Mouse (Mus musculus) left cerebral cortex, adult 11 months (tissue): ENCODE data around the gene Mphosph9.

Experiments used
- DNase-seq: peaks from one replicate; pipeline ENCODE4 v3.0.0; 2022; ENCODE audit warnings: low spot score

Gene Mphosph9

DNA sequence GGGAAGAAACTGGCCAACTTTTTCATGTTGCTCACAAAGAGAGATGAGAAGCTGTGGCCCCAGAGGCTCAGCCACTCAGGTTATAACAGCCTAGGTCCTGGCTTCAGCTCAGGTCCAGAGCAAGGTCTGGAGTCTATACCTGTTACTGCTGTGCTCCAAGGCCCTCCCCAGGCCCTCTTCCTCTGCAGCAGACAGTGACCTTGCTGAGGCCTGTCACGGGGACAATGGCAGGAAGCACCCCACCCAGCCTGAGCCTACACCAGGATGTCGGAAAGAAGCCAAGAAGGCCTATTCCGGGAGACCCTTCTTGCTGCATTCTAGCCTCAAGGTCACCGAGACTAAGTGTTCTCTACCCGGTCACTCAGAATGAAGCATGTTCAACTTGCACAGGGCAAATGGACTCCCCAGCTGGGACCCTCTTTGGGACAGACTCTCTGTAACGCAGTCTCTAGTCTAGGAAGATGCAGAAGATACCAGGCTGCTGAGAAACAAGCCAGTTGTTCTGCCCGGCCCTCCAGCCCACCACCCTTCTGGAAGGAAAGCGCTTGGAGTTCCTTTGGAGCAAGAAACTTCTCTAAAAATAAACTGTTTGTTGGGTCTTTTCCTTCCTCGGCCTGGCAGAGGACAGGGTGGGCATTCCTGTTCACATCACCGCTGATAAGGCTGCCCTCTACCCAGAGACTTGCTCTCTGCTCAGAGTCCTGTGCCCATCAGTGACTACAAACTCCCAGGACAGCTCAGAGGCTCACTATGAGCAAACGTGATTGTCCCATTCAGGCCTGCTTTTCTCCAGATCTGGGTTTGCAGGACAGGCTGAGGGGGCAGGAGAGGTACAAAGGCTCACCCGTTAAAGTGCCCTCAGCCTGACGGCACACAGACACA lies 113.9 kb downstream of the Mphosph9 start:
- DNase-seq, result no peak

DNA sequence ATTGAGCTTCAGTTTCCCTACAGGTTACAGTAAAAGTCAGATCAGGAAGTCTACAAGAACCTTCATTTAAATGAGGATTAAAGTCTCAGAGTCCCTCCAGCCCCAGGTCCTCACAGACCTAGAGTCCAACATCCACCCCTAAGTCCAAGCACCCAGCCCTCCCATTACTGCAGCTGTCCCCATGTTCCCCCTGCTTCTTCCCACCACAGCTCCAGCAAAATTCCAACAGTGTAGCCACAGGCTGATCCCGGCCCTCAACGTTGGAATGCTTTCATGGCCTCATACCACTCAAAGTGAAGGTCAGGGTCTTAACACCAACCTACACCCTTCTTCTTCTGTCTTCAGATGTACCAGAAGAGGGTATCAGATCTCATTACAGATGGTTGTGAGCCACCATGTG lies 116.1 kb downstream of the Mphosph9 start:
- no peak for DNase-seq

DNA sequence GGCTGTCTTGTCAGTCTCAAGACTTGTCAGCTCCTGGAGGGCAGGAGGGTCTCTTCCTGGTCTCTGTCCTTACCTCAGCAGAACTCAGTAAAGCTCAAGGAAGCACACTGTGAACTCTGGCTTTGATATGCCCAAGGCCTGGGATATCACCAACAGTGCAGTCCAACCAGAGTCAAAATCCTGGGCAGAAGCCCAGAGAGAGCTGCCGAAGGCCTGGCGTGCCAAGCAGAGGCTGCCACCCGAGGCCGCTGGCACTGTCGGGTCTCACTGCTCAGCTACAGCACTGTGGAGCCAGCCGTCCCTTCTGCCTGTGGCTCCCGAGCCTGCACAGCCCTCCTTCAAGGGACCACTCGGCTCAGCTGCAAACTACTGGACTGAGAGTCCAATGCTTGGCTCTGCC lies 116.5 kb downstream of the Mphosph9 start:
- no peak for DNase-seq

DNA sequence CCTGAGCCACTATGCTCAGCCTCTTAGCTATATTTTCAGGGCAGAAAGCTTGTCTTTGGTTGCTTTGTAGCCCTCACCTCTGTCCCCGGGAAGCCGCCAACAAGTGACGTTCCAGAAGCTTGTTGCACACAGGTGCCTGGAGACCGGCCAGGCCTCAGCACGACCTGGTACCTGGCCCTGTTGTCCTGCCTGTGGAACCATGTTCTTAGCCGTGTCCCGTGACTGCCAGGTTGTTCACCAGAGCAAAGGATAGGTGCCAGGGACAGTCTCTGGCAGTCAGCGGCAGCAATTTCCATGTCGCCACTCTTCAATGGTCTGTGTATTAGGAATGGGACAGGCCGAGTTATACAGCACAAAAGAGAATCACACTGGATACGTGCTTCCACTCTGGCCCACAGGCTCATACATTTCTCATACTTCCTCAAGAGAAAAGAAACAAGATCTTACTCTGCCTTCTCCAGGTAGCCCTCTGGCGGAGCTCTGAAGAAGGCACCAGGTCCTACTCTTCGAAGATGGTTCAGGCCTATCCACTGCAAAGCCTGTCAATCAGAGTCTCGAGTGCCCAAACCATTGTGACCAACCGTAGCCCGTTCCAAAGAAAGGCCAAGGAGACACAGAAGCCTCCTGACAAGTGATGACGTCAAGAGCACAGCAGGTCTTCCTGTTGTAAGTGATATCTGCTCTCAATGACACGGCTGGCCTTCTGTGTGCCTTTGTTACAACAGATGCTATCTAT lies 117.3 kb downstream of the Mphosph9 start:
- DNase-seq, result no peak

DNA sequence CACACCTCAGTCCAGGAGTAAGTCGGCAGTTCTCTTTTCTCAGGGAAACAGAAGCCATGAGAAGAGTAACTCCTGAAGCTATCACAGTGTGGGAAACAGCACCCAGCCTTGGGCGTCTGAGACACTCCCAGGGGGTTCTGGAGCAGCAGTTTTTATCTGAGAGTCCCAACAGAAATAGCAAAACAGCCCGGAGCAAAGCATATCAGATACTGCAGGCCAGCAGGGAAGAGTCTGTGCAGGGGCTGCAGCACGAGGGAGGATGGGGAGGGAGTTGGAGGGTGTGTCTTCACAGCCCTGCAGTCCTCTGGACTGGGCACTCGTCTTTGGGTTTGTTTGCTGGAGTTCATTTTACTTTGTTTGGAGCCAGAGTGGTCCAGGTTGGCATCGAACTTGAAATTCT lies 117.9 kb downstream of the Mphosph9 start:
- no peak for DNase-seq

DNA sequence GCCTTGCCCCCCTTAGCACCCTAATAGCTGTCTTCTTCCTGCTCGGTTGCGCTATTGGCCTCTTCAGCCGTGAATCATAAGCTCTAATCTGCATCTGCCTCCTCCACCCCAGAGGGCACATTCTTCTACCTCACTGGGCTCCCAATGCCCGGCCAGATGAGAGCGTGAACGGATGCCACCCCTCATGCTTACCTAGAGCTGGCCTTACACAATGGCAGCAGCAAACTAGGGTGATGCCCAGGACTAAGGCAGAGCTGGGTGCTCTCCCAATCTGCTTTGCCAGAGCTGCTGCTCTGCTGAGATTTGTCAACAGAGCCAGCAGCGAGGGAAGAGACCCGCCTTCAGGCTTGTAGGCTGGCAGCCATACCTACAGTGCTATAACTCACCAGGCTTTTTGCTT lies 119.7 kb downstream of the Mphosph9 start:
- no peak for DNase-seq

DNA sequence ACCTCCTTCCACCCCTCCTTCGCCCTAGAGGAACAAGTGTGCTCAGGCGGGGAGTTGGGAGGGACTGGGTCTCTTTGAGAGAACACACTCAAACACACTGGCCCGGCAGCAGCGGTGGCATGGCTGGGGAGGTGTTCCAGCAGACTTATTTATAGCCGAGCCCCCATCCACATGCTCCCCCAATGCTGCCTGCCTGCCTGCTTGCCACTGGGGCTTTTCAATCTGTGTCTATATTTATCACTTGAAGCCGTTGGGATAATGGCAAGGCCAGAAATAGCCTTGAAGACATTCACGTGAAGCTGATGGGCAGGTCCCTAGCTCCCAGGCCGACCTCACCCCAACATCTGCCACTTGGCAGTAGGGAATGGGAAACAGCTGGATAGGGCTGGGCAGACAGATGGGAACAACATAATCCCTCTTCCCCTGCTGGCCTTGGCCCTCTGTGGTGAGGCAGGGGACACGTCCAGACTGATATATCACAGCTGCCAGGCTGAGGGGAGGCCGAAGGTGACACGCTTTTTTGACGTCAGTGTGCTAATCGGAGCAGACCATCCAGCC lies 121.2 kb downstream of the Mphosph9 start:
- no peak for DNase-seq

DNA sequence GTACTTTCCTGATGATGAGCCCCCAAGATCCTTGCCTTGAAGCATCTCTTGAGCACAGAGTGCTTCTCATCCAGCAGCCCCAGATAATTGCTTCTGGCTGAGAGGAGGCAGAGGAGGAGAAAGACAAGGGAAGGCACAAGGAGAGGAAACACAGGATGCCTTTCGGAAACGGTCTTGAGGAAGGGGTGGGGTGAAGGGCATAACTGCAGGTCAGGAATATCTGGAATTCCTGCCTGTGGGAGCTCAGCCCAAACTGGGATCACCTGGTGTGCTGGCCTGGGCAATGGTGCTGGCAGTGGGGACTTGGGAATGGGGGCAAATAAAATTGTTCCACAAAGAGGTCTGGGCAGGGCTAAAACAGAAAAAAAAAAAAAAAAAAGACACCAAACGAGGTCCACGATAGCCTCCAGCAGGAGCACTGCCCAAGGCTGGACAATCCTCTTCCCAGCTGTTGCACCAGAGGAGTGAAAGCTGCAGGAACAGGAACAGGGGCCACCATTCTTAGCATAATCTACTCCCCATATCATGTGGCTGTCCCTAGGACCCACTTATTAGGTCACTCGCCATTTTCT lies 121.9 kb downstream of the Mphosph9 start:
- DNase-seq, result no peak

DNA sequence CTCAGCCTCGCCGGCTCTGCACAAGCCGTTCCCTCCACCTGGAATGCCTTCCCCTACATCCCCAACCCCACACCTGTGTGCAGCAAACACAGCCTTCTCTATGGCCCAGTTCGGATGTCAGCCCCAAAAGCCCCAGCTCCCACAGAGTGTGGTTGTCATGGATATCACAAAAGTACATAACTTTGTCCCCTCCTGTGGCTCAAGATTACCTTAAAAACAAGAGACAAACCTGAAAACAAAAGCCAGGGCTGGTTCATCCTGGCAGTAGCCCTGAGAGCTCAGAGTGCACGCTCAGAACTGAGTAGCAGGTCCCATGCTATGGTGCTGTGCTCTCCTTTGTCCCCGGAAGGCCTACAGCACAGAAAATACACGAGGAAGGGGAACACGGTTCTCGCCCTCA lies 122.6 kb downstream of the Mphosph9 start:
- no peak for DNase-seq

DNA sequence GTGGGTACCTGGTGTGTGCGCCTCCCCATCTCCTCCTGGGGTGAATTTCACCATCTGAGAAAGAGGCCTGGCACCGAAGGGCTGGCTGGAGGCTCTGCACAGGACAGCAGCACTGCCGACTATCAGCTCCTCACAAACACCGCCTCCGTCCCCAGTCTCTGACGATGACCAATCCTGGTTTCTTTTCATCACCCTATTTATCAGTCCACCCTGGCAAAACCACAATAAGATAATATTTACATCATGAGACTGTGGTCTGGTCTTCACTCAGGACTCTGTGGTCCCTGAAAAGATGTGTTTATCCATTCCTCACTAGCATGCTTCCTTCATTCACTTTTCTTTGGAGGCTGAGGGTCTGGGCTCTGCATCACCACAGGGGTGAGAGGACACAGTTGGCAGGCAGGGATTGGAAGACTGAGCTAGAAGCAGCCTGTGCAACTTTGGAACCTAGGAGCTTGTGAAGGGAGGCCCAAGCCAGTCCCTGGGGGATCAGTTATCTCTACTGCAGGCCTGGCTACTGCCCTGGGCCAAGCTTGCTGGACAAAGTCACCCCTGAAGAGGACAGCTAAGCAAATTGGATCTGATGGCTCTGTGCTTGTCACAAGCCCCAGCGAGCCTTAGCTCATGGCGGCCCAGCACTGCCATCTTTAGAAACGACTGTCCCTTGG lies 123.5 kb downstream of the Mphosph9 start:
- no peak for DNase-seq

DNA sequence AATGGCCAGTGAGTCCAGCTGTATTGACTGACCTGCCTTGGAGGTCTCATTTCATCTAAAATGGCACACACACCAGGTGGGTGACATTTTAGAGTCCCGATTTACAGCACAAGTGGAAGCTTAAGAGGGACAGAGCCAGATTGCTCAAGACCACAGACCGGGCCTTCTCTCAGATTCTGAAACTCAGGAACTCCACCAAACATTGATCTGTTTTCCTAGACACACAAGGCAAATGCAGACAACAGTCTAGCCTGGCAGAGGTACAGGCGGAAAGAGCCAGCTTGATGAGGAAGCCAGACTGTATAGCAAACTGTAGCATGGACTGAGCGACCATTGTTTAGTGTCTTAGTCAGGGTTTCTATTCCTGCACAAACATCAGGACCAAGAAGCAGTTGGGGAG lies 124.5 kb downstream of the Mphosph9 start:
- no peak for DNase-seq

DNA sequence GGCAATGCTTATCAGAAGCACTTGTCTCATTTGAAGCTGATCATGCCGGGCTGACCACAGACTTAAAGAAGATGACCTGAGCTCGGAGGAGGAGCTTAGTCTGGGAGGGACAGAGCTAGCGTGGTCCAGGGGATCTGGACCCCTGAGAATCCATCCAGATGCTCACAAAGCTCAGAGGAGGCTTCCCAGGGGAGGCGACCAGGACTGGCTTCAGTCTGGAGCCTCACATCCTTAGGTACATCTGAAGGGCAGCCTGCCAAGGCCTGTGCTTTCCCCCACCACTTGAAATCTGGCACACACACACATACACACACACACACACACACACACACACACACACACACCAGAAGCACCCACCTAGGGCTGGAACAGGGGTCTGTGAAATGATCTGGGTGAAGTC lies 125.7 kb downstream of the Mphosph9 start:
- DNase-seq, result no peak

DNA sequence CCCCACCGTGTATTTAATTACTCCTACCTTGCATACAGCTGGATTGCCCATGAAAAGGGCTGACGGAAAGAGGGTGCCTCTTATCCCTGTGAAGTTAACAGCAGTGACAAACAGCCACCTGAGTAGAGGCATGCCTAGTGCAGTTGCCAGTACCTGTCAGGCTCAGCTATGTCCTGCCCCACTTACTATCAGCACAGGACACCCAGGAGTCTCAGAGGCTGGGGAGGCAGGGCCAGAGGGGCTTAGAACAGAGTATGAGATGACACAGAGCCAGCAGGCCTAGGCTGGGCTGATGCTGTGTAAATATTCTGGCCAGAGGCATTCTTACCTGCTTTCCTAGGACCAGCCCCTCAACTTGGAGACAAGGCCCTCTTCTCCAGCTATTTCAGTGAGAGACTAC lies 126.2 kb downstream of the Mphosph9 start:
- no peak for DNase-seq
